Mouse (Mus musculus) heart, embryonic 16.5 days (tissue): ENCODE data around the gene Calm3. TPM values are rescaled to one million over a fixed set of nuclear protein-coding genes. Genes with fewer than 3 reads are reported as not detected.
A peak's percentile ranks its signal among the peaks of the same experiment; 100 is the strongest.

Source experiments
- ATAC-seq: fragments of 200-750 bp; cut with Nextera tagmentation; replicated peaks from 2 replicates; pipeline ENCODE4 v1.8.0; 2017; ENCODE audit warnings: moderate number of reproducible peaks; ENCODE audit not compliant: insufficient read depth, low FRiP score; ENCODE audit errors: extremely low read depth
- H3K27ac ChIP-seq: fragments of 300-500 bp; sonication (generic); 2 replicates; pipeline ENCODE4 v1.5.1; 2014; ENCODE audit warnings: mild to moderate bottlenecking, low read length, control low read depth, moderate library complexity
- H3K27me3 ChIP-seq: fragments of 300-500 bp; sonication (generic); 2 replicates; pipeline ENCODE4 v1.6.1; 2014; ENCODE audit warnings: low read length, mixed read lengths; ENCODE audit not compliant: control insufficient read depth, insufficient read depth
- H3K36me3 ChIP-seq: fragments of 300-500 bp; sonication (generic); 2 replicates; pipeline ENCODE4 v1.6.1; 2014; ENCODE audit not compliant: control insufficient read depth, insufficient read depth
- H3K4me1 ChIP-seq: fragments of 300-500 bp; sonication (generic); 2 replicates; pipeline ENCODE4 v1.6.1; 2014; ENCODE audit warnings: low read length, mixed read lengths; ENCODE audit not compliant: control insufficient read depth, insufficient read depth
- H3K4me2 ChIP-seq: fragments of 300-500 bp; sonication (generic); 2 replicates; pipeline ENCODE4 v1.6.1; 2014; ENCODE audit warnings: low read depth, mild to moderate bottlenecking, control low read depth, low read length
- H3K4me3 ChIP-seq: fragments of 300-500 bp; sonication (generic); 2 replicates; pipeline ENCODE4 v1.5.1; 2014; ENCODE audit warnings: mild to moderate bottlenecking, control low read depth, low read length
- H3K9ac ChIP-seq: fragments of 300-500 bp; sonication (generic); 2 replicates; pipeline ENCODE4 v1.6.1; 2014; ENCODE audit warnings: low read length, control low read depth
- H3K9me3 ChIP-seq: fragments of 300-500 bp; sonication (generic); replicated peaks from 2 replicates; pipeline ENCODE4 v1.6.1; 2016; ENCODE audit warnings: low read length; ENCODE audit not compliant: control insufficient read depth
- WGBS: fragments of 180-500 bp; shearing (Covaris S2); extraction: QIAGEN DNeasy Blood & Tissue Kit; methylation state at CpG from one replicate; pipeline ENCODE4 v1.1.7; 2014; 5-methylcytosine and 5-hydroxymethylcytosine counted together
- polyA plus RNA-seq: library from polyadenylated mRNA; unstranded; fragments of >200 nt; fragmentation: Nextera tagmentation; extraction: Ambion mirVana; gene quantifications from 2 replicates; pipeline ENCODE4 v1.2.1, GENCODE M21; 2015

Calm3 gene
- polyA plus RNA-seq, 1 experiment from 2014 or later, result 128 TPM

GRCm38 (mm10) chr7:16944061-16944807, 20.3 kb upstream of the Calm3 start, which contains the start of gene Pnmal2:
Gene Pnmal2 (plus strand): TSS chr7:16944682.
- Histone ChIP-seq H3K9me3 (no peaks in the 10 kb centered on the region), H3K27me3 (peaks cover 29% of the 10 kb centered on the region), H3K36me3 (no peaks in the 10 kb centered on the region), H3K9ac (peak within 1 kb of the TSS; percentile 79), H3K27ac (no peak within 1 kb of the TSS), H3K4me1 (peaks cover 42% of the 10 kb centered on the region), H3K4me3 (peak within 1 kb of the TSS; percentile 64), H3K4me2 (peak within 1 kb of the TSS; percentile 76)
- ATAC-seq, result peak; percentile 74
- WGBS, result 16% methylated on average over 36 of the region's 36 CpGs

GRCm38 (mm10) chr7:16942861-16943260, 18.9 kb upstream of the Calm3 start:
- no peak overlapping the region for H3K9ac ChIP-seq
- no peaks in the 10 kb centered on the region for H3K36me3 ChIP-seq
- H3K4me2 ChIP-seq, result no peak overlapping the region
- H3K4me1 ChIP-seq, result peaks cover 32% of the 10 kb centered on the region
- no peak for ATAC-seq
- no peak overlapping the region for H3K27ac ChIP-seq
- no peaks in the 10 kb centered on the region for H3K9me3 ChIP-seq
- WGBS, result 66% methylated on average over 4 of the region's 4 CpGs
- no peak overlapping the region for H3K4me3 ChIP-seq
- peaks cover 26% of the 10 kb centered on the region for H3K27me3 ChIP-seq

GRCm38 (mm10) chr7:16940292-16940691, 16.4 kb upstream of the Calm3 start:
- Histone ChIP-seq H3K27ac (peak overlapping the region; percentile 45; the same call in 1 of the 2 replicates), H3K4me2 (no peak overlapping the region)
- no peak for ATAC-seq

GRCm38 (mm10) chr7:16938117-16938791, 14.3 kb upstream of the Calm3 start:
- Histone ChIP-seq H3K36me3 (no peaks in the 10 kb centered on the region), H3K9me3 (no peaks in the 10 kb centered on the region), H3K27me3 (no peaks in the 10 kb centered on the region), H3K4me3 (no peak overlapping the region), H3K9ac (no peak overlapping the region), H3K4me1 (peaks cover 5% of the 10 kb centered on the region), H3K4me2 (no peak overlapping the region), H3K27ac (no peak overlapping the region)
- no peak for ATAC-seq
- WGBS, result 66% methylated on average over 17 of the region's 17 CpGs

More at GRCm38 (mm10) chr7:16940292-16940691, 16.4 kb upstream of the Calm3 start:
- Histone ChIP-seq H3K36me3 (no peaks in the 10 kb centered on the region), H3K4me3 (no peak overlapping the region), H3K4me1 (peaks cover 13% of the 10 kb centered on the region), H3K27me3 (peaks cover 4% of the 10 kb centered on the region), H3K9me3 (no peaks in the 10 kb centered on the region), H3K9ac (no peak overlapping the region)
- 21% methylated on average over 7 of the region's 7 CpGs for WGBS

- H3K27ac ChIP-seq, result no peak overlapping the region
- H3K36me3 ChIP-seq, result no peaks in the 10 kb centered on the region
- H3K4me2 ChIP-seq, result no peak overlapping the region
- no peaks in the 10 kb centered on the region for H3K9me3 ChIP-seq
- no peak overlapping the region for H3K9ac ChIP-seq
- WGBS, result 47% methylated on average over 4 of the region's 4 CpGs
- H3K4me3 ChIP-seq, result no peak overlapping the region
- H3K27me3 ChIP-seq, result no peaks in the 10 kb centered on the region
- ATAC-seq, result no peak
- peaks cover 5% of the 10 kb centered on the region for H3K4me1 ChIP-seq
Observed at GRCm38 (mm10) chr7:16937312-16937711, 13.4 kb upstream of the Calm3 start.

GRCm38 (mm10) chr7:16932704-16933577, 9.0 kb upstream of the Calm3 start:
- Histone ChIP-seq H3K27me3 (no peaks in the 10 kb centered on the region), H3K36me3 (no peaks in the 10 kb centered on the region), H3K4me3 (no peak overlapping the region), H3K4me1 (no peaks in the 10 kb centered on the region), H3K4me2 (no peak overlapping the region), H3K27ac (no peak overlapping the region), H3K9me3 (no peaks in the 10 kb centered on the region), H3K9ac (no peak overlapping the region)
- ATAC-seq, result no peak
- 42% methylated on average over 14 of the region's 14 CpGs for WGBS

GRCm38 (mm10) chr7:16931968-16932627, 8.2 kb upstream of the Calm3 start:
- no peaks in the 10 kb centered on the region for H3K9me3 ChIP-seq
- no peaks in the 10 kb centered on the region for H3K4me1 ChIP-seq
- H3K4me3 ChIP-seq, result no peak overlapping the region
- H3K4me2 ChIP-seq, result no peak overlapping the region
- H3K27ac ChIP-seq, result no peak overlapping the region
- no peaks in the 10 kb centered on the region for H3K27me3 ChIP-seq
- H3K36me3 ChIP-seq, result no peaks in the 10 kb centered on the region
- ATAC-seq, result peak; percentile 59; the same call in 1 of the 2 replicates
- H3K9ac ChIP-seq, result no peak overlapping the region
- 18% methylated on average over 14 of the region's 14 CpGs for WGBS

- WGBS, result 10% methylated on average over 1 of the region's 1 CpGs
- no peak overlapping the region for H3K27ac ChIP-seq
- no peak overlapping the region for H3K4me2 ChIP-seq
- H3K27me3 ChIP-seq, result no peaks in the 10 kb centered on the region
- no peak for ATAC-seq
- no peaks in the 10 kb centered on the region for H3K4me1 ChIP-seq
- H3K9ac ChIP-seq, result no peak overlapping the region
- H3K36me3 ChIP-seq, result no peaks in the 10 kb centered on the region
- no peak overlapping the region for H3K4me3 ChIP-seq
- no peaks in the 10 kb centered on the region for H3K9me3 ChIP-seq
Observed at GRCm38 (mm10) chr7:16930850-16931249, 6.9 kb upstream of the Calm3 start.
